Mouse (Mus musculus): ENCODE data around the gene Blmh.

- TF ChIP-seq CTCF (IDR thresholded peaks at IDR 0.05; ENCODE audit: low read depth) (no peak), EP300 (optimal IDR thresholded peaks at IDR 0.05) (no peak)
Observed at GRCm38 (mm10) chr11:76898751-76899150, 25.9 kb upstream of the Blmh start.
